Mouse (Mus musculus): ENCODE measurements around the gene Wrap73. TPM values are rescaled to one million over a fixed set of nuclear protein-coding genes. Genes with fewer than 3 reads are reported as not detected.

The Wrap73 gene
- total and polyA plus RNA-seq, 3 experiments: 32.1 to 77.6 (median 49.3) TPM

- Histone ChIP-seq H3K36me3 (replicated peaks in 1 of 2; ENCODE audit: control insufficient read depth in 1 of 2, insufficient read depth in 1 of 2, low read length in 1 of 2) (peaks cover 39 to 51% of the 10 kb centered on the region in 2 experiments), H3K4me2 (ENCODE audit: insufficient read depth, low read depth, poor library complexity, severe bottlenecking) (no peak overlapping the region), H3K27ac (ENCODE audit: insufficient read depth, low read depth) (no peak overlapping the region), H3K9me3 (replicated peaks; ENCODE audit: low read length) (peaks cover 10% of the 10 kb centered on the region), H3K4me1 (ENCODE audit: control insufficient read depth in 1 of 2, insufficient read depth in 2 of 2) (peaks cover 15 to 49% of the 10 kb centered on the region in 2 experiments), H3K9ac (ENCODE audit: insufficient read depth, low read depth) (no peak overlapping the region), H3K4me3 (replicated peaks in 1 of 3; ENCODE audit: low read depth in 2 of 3, low read length in 2 of 3, poor library complexity in 1 of 3) (no peak overlapping the region), H3K27me3 (replicated peaks) (peaks cover 21% of the 10 kb centered on the region), H3K79me2 (replicated peaks; ENCODE audit: control insufficient read depth, extremely low read depth, insufficient read depth, poor library complexity, severe bottlenecking) (peaks cover 31% of the 10 kb centered on the region)
- in situ Hi-C loops (cut with MboI; ENCODE audit: low pct_ligation_motif_present, low pct_unique_long_range_greater_than_20kb, low sequenced_read_pairs) (loop anchor here (25.0 kb wide), 1 partner anchor 793 kb away; the partner anchor contains the start of gene Tnfrsf14), dilution Hi-C loops (cut with MboI; ENCODE audit: extremely low pct_ligation_motif_present, extremely low pct_unique_long_range_greater_than_20kb, low sequenced_read_pairs) (no loop called here)
- DNase-seq (ENCODE audit: extremely low read depth): no peak
- TF ChIP-seq MAZ (IDR thresholded peaks at IDR 0.05; ENCODE audit: low read depth, low read length): no peak
- TF ChIP-seq CTCF (conservative IDR thresholded peaks at IDR 0.05 in 1 of 2, IDR thresholded peaks at IDR 0.05 in 1 of 2; ENCODE audit: low read depth in 2 of 2, low read length in 2 of 2): peak in 1 of 2 experiments; percentile 58; a peak in 2 of 4 replicates
- no peak for TF ChIP-seq MYC (IDR thresholded peaks at IDR 0.05; ENCODE audit: low read depth, low read length)
- peak; percentile 15; the same call in 1 of the 2 replicates for TF ChIP-seq SMC3 (IDR thresholded peaks at IDR 0.05; ENCODE audit: low read depth, low read length)
Observed at GRCm38 (mm10) chr4:154144712-154145111, 2.5 kb downstream of the Wrap73 start.

DNA sequence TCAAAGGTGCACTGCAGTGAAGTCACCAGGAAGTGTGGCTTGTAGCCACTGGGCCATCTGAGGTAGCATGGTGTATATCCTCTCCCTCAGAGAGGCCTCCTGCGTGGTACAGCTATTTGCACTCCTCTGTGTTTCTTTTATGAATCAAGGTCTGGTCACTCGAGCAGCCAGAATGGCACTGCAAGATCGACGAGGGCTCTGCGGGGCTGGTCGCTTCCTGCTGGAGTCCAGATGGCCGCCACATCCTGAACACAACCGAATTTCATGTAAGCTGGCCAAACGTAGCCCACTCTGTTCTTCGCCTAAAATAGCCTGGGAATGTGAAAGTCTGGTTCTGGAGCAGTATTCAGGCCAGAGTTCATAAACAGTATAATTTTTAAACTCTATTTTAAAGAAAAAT lies 4.2 kb downstream of the Wrap73 start:
- Histone ChIP-seq H3K27me3 (replicated peaks) (peaks cover 5% of the 10 kb centered on the region), H3K9me3 (replicated peaks; ENCODE audit: low read length) (peaks cover 1% of the 10 kb centered on the region), H3K4me1 (ENCODE audit: control insufficient read depth in 1 of 2, insufficient read depth in 2 of 2) (peaks cover 8 to 33% of the 10 kb centered on the region in 2 experiments), H3K4me2 (ENCODE audit: insufficient read depth, low read depth, poor library complexity, severe bottlenecking) (no peak overlapping the region), H3K4me3 (replicated peaks in 1 of 3; ENCODE audit: low read depth in 2 of 3, low read length in 2 of 3, poor library complexity in 1 of 3) (no peak overlapping the region), H3K27ac (ENCODE audit: insufficient read depth, low read depth) (no peak overlapping the region), H3K79me2 (replicated peaks; ENCODE audit: control insufficient read depth, extremely low read depth, insufficient read depth, poor library complexity, severe bottlenecking) (peaks cover 31% of the 10 kb centered on the region), H3K9ac (ENCODE audit: insufficient read depth, low read depth) (no peak overlapping the region), H3K36me3 (replicated peaks in 1 of 2; ENCODE audit: control insufficient read depth in 1 of 2, insufficient read depth in 1 of 2, low read length in 1 of 2) (peaks cover 53 to 66% of the 10 kb centered on the region in 2 experiments)
- DNase-seq (ENCODE audit: extremely low read depth): no peak
- in situ Hi-C loops (cut with MboI; ENCODE audit: low pct_ligation_motif_present, low pct_unique_long_range_greater_than_20kb, low sequenced_read_pairs) (loop anchor here (25.0 kb wide), 1 partner anchor 791 kb away; the partner anchor contains the start of gene Tnfrsf14), dilution Hi-C loops (cut with MboI; ENCODE audit: extremely low pct_ligation_motif_present, extremely low pct_unique_long_range_greater_than_20kb, low sequenced_read_pairs) (no loop called here)
- TF ChIP-seq USF2 (conservative IDR thresholded peaks at IDR 0.05; ENCODE audit: low read depth, low read length) (no peak), POLR2AphosphoS2 (IDR thresholded peaks at IDR 0.05; ENCODE audit: low read depth, low read length) (no peak), MEF2A (IDR thresholded peaks at IDR 0.05; ENCODE audit: borderline replicate concordance, low read depth, low read length) (no peak), RCOR1 (conservative IDR thresholded peaks at IDR 0.05; ENCODE audit: low read depth, low read length) (no peak), ELF1 (IDR thresholded peaks at IDR 0.05; ENCODE audit: low read depth, low read length) (no peak), ZMIZ1 (IDR thresholded peaks at IDR 0.05; ENCODE audit: low read depth, low read length) (no peak), MXI1 (IDR thresholded peaks at IDR 0.05; ENCODE audit: low read depth, low read length) (no peak)

- H3K9ac ChIP-seq (ENCODE audit: insufficient read depth, low read depth): no peak overlapping the region
- no peak for TF ChIP-seq E2F4 (IDR thresholded peaks at IDR 0.05; ENCODE audit: insufficient replicate concordance, low read depth, low read length)
- TF ChIP-seq MAX (IDR thresholded peaks at IDR 0.05; ENCODE audit: low read length): no peak
- TF ChIP-seq HCFC1 (IDR thresholded peaks at IDR 0.05; ENCODE audit: low read depth, low read length): no peak
- no peak for TF ChIP-seq MAZ (IDR thresholded peaks at IDR 0.05; ENCODE audit: low read depth, low read length)
- no peak for TF ChIP-seq CHD1 (IDR thresholded peaks at IDR 0.05; ENCODE audit: low read depth, low read length)
- no peak for TF ChIP-seq GABPA (IDR thresholded peaks at IDR 0.05; ENCODE audit: insufficient replicate concordance, low read depth, low read length)
- TF ChIP-seq ZKSCAN1 (IDR thresholded peaks at IDR 0.05; ENCODE audit: borderline replicate concordance, low read depth, low read length): no peak
- TF ChIP-seq POLR2AphosphoS2 (IDR thresholded peaks at IDR 0.05; ENCODE audit: low read depth, low read length): no peak
- no peak for TF ChIP-seq ZMIZ1 (IDR thresholded peaks at IDR 0.05; ENCODE audit: low read depth, low read length)
- TF ChIP-seq PAX5 (IDR thresholded peaks at IDR 0.05; ENCODE audit: low read length): no peak
- no peak for TF ChIP-seq MYC (IDR thresholded peaks at IDR 0.05; ENCODE audit: low read depth, low read length)
- no peak for TF ChIP-seq POLR2A (IDR thresholded peaks at IDR 0.05; ENCODE audit: low read depth, low read length)
- no peak for TF ChIP-seq ZC3H11A (IDR thresholded peaks at IDR 0.05; ENCODE audit: low read depth, low read length)
- dilution Hi-C loops (cut with MboI; ENCODE audit: extremely low pct_ligation_motif_present, extremely low pct_unique_long_range_greater_than_20kb, low sequenced_read_pairs) (no loop called here), in situ Hi-C loops (cut with MboI; ENCODE audit: low pct_ligation_motif_present, low pct_unique_long_range_greater_than_20kb, low sequenced_read_pairs) (no loop called here)
- H3K27ac ChIP-seq (ENCODE audit: insufficient read depth, low read depth): no peak overlapping the region
- no peak overlapping the region for H3K4me2 ChIP-seq (ENCODE audit: insufficient read depth, low read depth, poor library complexity, severe bottlenecking)
- no peak overlapping the region for H3K4me3 ChIP-seq (replicated peaks in 1 of 3; ENCODE audit: low read depth in 2 of 3, low read length in 2 of 3, poor library complexity in 1 of 3)
- peaks cover 7 to 26% of the 10 kb centered on the region in 2 experiments for H3K4me1 ChIP-seq (ENCODE audit: control insufficient read depth in 1 of 2, insufficient read depth in 2 of 2)
- no peak for DNase-seq (ENCODE audit: extremely low read depth)
- no peaks in the 10 kb centered on the region for H3K9me3 ChIP-seq (replicated peaks; ENCODE audit: low read length)
- H3K27me3 ChIP-seq (replicated peaks): no peaks in the 10 kb centered on the region
- H3K36me3 ChIP-seq (replicated peaks in 1 of 2; ENCODE audit: control insufficient read depth in 1 of 2, insufficient read depth in 1 of 2, low read length in 1 of 2): peaks cover 91 to 96% of the 10 kb centered on the region in 2 experiments
- H3K79me2 ChIP-seq (replicated peaks; ENCODE audit: control insufficient read depth, extremely low read depth, insufficient read depth, poor library complexity, severe bottlenecking): no peaks in the 10 kb centered on the region; the same call in 1 of the 2 replicates
Observed at GRCm38 (mm10) chr4:154154104-154154503, 11.9 kb downstream of the Wrap73 start.
